Mouse (Mus musculus): ENCODE results near the gene Gm20908. TPM values are rescaled to one million over a fixed set of nuclear protein-coding genes. Genes with fewer than 3 reads are reported as not detected.
"Not testable (repeated sequence)": the region's sequence is repeated elsewhere in the genome, so short reads cannot be mapped to it uniquely, and the experiment has no call there.

Gm20908 gene
- total RNA-seq (2021): not detected

DNA sequence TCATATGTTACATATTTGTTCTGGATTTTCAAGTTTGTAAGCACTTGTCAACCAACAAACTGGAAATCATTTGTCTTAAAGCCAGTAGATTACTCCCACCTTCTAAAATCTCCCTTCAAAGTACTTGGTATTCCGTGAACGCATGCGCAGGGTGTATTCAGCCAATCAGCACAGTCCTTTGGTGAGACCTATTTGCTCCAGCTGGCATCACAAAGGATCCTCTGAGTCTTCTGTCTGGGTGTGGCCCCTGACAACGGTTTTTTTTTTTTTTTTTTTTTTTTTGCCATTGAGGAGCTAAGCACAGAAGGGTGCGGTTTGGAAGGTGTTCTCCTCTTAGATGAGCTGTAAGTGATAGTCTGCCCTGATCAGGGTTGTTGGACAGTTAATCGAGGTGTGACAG is at the start of gene Gm20908:
TSS of gene Gm20908 (plus strand) at position 301 of the 400 bp plus-strand sequence.
- DNase-seq (ENCODE audit: low spot score in 2 of 2); intact Hi-C loops (cut with DNase I): not testable (repeated sequence)
